Mouse (Mus musculus) testis, postnatal 10 days (tissue): ENCODE measurements at regions not wholly inside any gene's neighbourhood (a gene's known extent, or its start where the extent isn't known, plus 50 kb on each side); places are given as distances from the start of the nearest gene placed in this dataset.
"Not testable (repeated sequence)": the region's sequence is repeated elsewhere in the genome, so short reads cannot be mapped to it uniquely, and the experiment has no call there.

Experiments
- DNase-seq: peaks from one replicate; pipeline ENCODE4 v3.0.0; 2021; ENCODE audit warnings: low spot score

DNA sequence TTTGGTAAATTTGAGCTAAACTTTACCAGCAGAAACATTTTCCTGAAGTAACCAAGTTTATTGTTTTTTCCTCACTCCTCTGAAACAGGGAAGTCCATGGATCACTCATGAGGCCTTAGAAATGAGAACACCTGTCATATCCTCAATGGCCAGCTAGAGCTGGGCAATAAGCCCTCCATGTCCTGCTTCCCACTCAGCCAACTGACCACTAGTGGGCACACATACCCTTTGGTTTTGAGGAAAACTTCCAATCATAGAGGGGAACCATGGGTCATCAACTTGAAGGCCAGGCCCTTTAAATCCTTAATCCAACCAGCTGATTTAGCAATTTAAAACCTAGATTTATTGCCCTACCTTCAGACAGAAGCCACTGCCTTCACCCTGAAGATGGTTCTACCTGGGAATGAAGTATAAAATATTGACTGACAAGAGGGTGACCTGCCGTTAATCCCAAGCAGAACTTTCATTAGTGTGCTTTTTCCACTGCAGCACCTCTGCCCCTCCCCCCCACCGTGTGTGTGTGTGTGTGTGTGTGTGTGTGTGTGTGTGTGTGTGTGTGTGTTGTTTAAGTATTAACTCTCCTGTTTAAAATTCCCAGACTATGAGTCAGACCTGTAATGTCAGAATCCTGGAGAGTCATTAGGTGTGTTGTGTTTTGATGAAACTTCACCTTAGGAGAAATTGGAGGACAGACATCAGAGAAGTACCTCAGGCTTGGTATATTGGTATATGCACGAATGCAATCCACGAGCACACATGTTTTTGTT is 312.3 kb downstream of the Hdgfl1 start:
- no peak for DNase-seq

GRCm38 (mm10) chr13:26426639-26427038 is 343.3 kb downstream of the Hdgfl1 start:
- DNase-seq, result no peak

GRCm38 (mm10) chr13:26424513-26424912 is 345.5 kb downstream of the Hdgfl1 start:
- DNase-seq, result no peak

DNA sequence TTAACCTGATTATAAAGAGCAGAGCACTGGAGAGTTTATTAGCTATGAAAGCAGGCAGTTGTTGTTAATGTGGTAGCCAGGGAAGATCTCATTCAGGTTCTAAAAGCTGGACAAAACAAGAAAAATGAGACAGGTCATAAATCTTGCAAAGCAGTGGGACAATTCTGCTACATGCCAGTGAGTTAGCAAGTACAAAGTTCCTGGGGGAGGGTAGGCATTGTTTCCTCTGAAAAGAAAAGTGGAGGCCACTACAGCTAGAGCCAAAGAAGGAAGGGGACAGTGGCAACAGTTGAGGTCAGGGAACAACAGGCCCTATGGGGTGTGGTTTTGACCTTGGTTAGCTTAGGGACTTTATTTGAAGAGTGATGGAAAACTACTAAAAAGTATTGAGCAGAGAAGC is 364.2 kb downstream of the Hdgfl1 start:
- no peak for DNase-seq

DNA sequence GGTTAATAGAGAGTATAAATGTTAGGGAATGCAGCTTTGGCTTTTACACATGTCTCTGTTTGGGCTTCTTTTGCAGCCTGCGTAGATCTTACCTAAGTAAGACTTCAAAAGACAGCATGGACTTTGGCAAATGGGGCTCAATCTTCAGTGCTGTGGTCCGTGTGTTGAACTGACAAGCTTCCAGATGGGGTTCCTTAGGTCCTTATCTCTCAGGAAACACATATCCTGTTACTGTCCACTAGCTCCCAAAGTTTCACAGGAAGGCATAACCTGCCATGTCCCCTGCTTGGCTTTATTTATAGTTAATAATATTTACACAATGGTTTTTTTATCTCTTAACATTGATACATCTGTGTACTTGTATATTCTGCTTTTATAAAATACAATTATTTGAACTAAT is 365.3 kb downstream of the Hdgfl1 start:
- no peak for DNase-seq

- DNase-seq, result no peak
These were observed 381.9 kb downstream of the Hdgfl1 start for GRCm38 (mm10) chr13:26387861-26388621.

DNA sequence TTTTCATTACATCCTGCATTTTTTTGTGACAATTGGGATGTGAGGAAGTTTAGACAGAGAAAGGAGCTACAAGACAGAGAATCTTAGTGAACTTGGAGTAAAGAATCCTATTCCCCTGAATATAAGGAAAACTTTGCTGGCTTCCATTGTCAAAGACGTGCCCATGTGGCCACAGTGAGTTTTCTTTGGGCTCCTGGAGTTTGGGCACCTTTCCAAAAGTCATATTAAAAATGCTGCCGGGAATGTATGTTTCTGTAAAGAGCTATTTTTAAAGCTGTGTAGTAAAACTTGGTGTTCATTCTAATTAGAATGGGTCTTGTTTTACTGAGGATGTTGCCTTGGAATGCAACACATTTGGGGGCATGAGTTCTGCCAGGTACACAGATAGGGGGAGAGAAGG is 387.3 kb downstream of the Hdgfl1 start:
- DNase-seq, result no peak

GRCm38 (mm10) chr13:26382154-26382553 is 387.8 kb downstream of the Hdgfl1 start:
- no peak for DNase-seq

DNA sequence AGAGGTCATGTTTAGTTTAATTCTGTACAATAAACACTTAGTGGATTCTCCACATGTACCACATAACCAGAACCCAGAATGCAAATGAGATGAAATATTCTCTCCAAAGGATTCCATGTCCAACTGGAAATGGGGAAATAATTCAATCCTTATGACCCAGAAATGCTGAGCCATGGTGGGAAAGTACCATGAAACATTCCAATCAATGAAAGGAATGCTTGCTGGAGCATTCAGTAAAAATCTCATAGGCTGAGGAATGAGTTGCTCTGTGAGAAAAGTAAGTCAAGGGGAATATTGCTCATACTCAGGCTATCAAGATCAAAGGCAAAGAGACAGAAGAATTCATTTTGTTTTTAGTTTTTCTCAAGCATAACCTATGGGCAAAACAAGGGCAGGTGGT is 394.4 kb downstream of the Hdgfl1 start:
- DNase-seq, result no peak

DNA sequence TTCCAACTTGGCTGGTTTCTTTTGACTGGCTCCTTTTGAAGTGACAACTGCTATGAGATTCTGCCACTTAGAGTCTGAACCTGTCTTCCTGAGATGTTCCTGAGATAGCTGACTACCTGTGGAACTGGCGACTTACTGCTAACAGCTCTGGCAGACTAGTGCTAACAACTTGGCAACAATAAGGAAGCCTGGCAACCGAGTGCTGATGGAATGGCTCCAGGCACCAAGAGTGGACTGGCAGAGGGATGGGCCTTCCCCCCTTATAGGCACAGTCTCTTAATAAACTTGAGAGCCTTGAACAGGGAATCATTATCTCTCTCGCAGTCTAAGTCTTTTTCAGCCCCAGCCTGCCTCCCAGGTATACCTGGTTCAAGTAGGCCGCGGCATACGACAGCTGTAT is 404.1 kb downstream of the Hdgfl1 start:
- not testable (repeated sequence) for DNase-seq

GRCm38 (mm10) chr13:26356341-26356740 is 413.6 kb downstream of the Hdgfl1 start:
- no peak for DNase-seq

DNA sequence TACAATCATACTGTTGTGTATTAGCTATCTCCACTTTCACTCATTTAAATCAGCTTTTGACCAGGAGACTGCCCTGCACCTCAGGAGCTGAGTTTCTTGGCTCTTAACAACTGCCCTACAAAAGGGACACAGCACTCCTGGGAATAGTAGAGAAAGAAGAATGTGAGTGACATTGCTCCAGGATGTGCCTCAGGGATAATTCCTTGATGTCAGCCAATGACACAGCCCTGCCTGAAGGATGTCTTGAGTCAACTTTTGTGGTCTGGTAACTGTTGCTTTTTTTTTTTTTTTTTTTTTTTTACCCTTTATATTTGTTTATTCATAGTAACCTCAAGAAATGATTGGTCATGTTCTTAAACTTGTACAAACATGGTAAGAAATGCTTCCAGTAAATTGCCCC is 415.5 kb downstream of the Hdgfl1 start:
- no peak for DNase-seq

GRCm38 (mm10) chr13:26350510-26350909 is 419.5 kb downstream of the Hdgfl1 start:
- DNase-seq, result no peak

- no peak for DNase-seq
These were observed 431.2 kb downstream of the Hdgfl1 start for GRCm38 (mm10) chr13:26338795-26339194.

GRCm38 (mm10) chr13:26325066-26325465 is 444.9 kb downstream of the Hdgfl1 start:
- no peak for DNase-seq

GRCm38 (mm10) chr13:26324633-26325032 is 445.3 kb downstream of the Hdgfl1 start:
- no peak for DNase-seq

- no peak for DNase-seq
These were observed 451.4 kb downstream of the Hdgfl1 start for GRCm38 (mm10) chr13:26318557-26318956.

DNA sequence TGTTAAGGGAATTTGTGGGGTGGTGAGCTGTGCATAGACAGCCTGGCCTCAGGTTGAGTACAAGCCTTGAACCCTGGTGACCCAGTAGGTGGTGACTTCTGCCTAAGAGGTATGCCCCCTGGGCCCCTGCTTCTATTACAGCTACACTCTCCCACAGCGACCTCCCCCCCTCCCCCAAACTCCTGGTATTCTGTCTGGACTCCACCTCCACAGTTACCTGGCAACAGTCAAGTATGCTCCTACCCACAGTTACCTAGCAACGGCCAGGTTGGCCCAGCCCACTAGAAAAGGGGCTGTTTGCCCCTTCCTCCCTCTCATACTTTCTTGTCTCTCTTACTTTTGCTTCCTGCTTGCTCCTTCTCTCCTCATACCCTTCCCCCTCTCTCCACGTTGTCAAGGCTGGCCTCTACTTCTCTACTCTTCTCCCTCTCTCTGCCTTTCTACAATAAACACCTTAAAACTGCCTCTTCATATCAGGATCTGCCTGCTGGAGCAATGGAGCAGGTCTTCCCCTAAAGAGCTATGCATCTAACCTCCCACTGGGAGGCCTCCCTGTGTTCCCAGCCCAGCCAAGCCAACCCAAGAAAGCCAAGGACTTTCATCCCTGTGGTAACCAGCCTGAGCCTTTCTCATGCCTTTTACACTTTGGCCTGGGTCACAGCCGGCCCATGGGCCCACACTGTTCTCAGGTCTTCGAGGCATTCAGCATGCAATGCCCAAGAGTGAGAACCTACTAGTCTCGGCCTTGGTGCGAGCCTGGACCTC is 457.5 kb downstream of the Hdgfl1 start:
- DNase-seq, result no peak

DNA sequence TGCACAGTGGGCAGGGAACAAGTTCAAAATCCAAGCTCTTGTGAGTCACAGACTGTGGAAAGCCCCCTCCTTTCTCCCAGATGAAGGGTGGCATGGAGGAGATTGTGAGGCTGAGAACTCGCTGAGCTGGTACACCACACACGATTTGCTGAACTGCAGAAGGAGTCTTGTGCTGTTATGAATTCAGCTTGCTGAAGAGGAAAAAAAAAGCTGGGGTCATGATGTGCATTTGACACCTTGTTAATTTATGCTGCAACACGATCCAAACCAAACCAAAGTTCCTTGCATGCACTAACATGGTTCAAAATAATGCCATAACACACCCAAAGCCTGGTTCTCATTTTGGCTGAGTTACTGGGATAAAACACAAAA is 485.9 kb downstream of the Hdgfl1 start:
- no peak for DNase-seq

DNA sequence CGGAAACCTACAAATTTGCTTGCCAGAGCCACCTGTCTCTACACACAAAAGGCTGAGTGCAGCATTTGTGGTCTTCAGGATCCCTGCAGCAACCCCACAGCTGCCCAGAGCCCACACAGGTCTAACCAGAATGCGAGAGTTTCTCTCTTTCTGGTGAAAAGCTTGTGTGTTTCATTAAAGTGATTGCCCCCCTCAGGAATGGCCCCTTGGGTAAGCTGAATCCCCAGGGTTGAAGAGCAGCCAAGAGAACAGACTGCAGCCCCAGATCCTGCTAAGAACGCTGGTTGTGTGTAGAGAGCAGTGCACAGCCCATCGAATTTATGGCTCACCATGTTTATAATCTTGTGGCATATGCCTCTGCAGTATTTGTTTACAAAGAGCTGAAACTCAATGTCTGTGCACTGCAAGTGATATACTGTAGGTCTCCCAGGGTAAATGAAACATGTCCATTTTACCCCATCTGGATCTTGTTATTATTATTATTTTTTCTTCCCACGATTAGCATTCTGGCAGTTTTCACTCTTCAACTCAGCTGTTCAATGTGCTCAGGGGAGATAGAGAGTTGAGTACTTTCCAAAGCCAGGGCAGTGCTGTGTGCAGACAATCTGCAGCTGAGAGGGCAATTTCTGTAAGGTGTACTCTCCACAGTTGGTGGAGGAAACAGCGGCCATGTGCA is 486.4 kb downstream of the Hdgfl1 start:
- DNase-seq, result no peak

DNA sequence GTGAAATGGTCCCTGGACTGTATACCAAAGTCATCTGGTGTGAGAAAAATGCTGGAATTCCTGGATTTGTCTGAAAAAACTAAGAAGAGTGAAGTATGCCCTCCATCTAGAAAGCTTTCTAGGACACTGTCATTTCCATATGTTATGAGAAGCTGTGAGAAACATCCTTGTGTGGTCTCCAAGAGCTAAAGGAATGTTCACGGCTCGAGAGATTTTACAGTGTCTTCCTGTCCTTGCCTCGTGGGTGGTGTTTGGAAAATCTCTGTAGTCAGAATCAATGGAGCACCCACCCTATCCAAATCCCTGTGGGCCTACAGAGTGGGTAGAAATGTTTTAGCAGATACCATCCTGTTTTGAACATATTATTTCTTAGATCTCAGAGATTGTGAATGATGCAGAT is 487.7 kb downstream of the Hdgfl1 start:
- DNase-seq, result no peak

- DNase-seq, result no peak
These were observed 497.1 kb downstream of the Hdgfl1 start for GRCm38 (mm10) chr13:26272850-26273249.
